Mouse (Mus musculus) liver, adult 2 months (tissue): ENCODE measurements at regions not wholly inside any gene's neighbourhood (a gene's known extent, or its start where the extent isn't known, plus 50 kb on each side); places are given as distances from the start of the nearest gene placed in this dataset.

Experiments used
- CTCF ChIP-seq: fragments of 200-500 bp; IDR thresholded peaks from 2 replicates; pipeline ENCODE4 v1.5.1; 2011; ENCODE audit warnings: low read depth, low read length, control low read depth
- POLR2A ChIP-seq: fragments of 200-500 bp; IDR thresholded peaks from 2 replicates; pipeline ENCODE4 v1.6.1; 2011; ENCODE audit warnings: low read length, control low read depth; ENCODE audit not compliant: insufficient read depth; ENCODE audit errors: extremely low read depth

DNA sequence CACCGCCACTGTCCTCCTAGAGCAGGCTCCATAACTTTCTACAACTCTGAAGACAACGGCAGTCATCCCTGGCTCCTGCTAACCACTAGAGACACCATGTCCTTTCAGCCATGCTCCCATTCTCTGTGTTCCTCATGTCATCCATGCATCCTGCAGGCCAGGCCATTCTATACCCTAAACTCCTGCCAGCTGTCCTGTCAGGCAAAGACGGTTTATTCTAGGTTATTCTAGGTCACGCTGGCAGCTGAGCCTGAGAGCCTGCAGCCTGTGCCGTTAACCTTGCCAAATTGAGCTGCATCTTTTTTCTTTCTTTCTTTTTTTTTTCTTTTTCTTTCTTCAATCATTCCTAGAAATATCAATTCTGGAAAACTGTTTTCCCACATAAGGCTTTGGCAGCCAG, 406.0 kb upstream of the Acvr2a start:
- no peak for TF ChIP-seq POLR2A
- no peak for TF ChIP-seq CTCF
